Mouse (Mus musculus) CD4-positive, CD25-positive, alpha-beta regulatory T cell, adult 4 months (primary cell): Measurements from ENCODE around the gene Akap14. TPM values are rescaled to one million over a fixed set of nuclear protein-coding genes. Genes with fewer than 3 reads are reported as not detected.

Experiments used
- ATAC-seq: one replicate; pipeline ENCODE4 v1.8.0; 2017
- polyA plus RNA-seq, 2 experiments: library from polyadenylated mRNA; unstranded; fragments of 100-300 nt; shearing (Covaris generic); gene quantifications; one replicate each; pipeline ENCODE4 v1.2.1; 2017

Akap14 gene
- polyA plus RNA-seq, 2 experiments from 2014 or later = 0.30 TPM; not detected in 1

DNA sequence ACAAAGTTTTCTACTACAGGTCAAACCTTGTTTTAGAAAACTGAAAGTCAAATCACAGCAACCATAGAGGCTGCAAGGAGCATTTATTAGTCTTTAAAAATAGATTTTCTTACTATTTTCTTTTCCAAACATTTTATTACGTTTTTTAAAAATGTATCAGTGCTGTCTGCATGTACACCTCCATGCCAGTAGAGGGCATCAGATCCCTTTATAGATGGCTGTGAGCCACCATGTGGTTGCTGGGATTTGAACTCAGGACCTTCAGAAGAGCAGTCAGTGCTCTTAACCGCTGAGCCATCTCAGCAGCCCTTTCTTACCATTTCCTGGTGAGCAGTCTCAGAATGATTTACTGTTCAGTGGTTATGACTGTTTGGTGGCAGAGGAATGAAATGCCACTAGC lies 64.8 kb downstream of the Akap14 start:
- ATAC-seq = no peak

Other genes with a start within 250 kb of the Akap14 start
- gene Sept6, start 177.0 kb downstream of the Akap14 start, polyA plus RNA-seq = 100 to 1,000 TPM; 150 to 159 TPM
- not detected for gene Sowahd, start 120.0 kb downstream of the Akap14 start, polyA plus RNA-seq
- 1,000 to 10,000 TPM in 1 of 2 experiments, 100 to 1,000 TPM in 1; 487 to 1,066 TPM for gene Rpl39, start 83.4 kb downstream of the Akap14 start, polyA plus RNA-seq
- gene Upf3b, start 58.5 kb downstream of the Akap14 start, polyA plus RNA-seq = 10 to 100 TPM; 34.4 to 38.5 TPM
- 10 to 100 TPM; 23.9 to 29.3 TPM for gene Nkap, start 42.0 kb downstream of the Akap14 start, polyA plus RNA-seq
- gene Ndufa1, start 22.3 kb upstream of the Akap14 start, polyA plus RNA-seq = 100 to 1,000 TPM; 210 to 310 TPM
- 10 to 100 TPM; 14.2 to 14.8 TPM for gene Rnf113a1, start 22.4 kb upstream of the Akap14 start, polyA plus RNA-seq
- gene Gm9, start 42.2 kb upstream of the Akap14 start, polyA plus RNA-seq = not detected
- under 1 TPM in 1 of 2 experiments, not detected in 1; 0.38 TPM for gene Rhox1, start 53.4 kb upstream of the Akap14 start, polyA plus RNA-seq
- not detected for gene Rhox2a, start 76.1 kb upstream of the Akap14 start, polyA plus RNA-seq
- gene Rhox3a, start 81.1 kb upstream of the Akap14 start, polyA plus RNA-seq = not detected
- gene Rhox4a, start 96.5 kb upstream of the Akap14 start, polyA plus RNA-seq = under 1 TPM in 1 of 2 experiments, not detected in 1; 0.33 TPM
- not detected for gene Rhox3a2, start 211.2 kb upstream of the Akap14 start, polyA plus RNA-seq
- under 1 TPM in 1 of 2 experiments, not detected in 1; 0.77 TPM for gene Rhox4a2, start 222.0 kb upstream of the Akap14 start, polyA plus RNA-seq
- not detected for gene Rhox2b, start 243.2 kb upstream of the Akap14 start, polyA plus RNA-seq